Mouse (Mus musculus) forebrain, embryonic 12.5 days (tissue): ENCODE results near the gene Wwc2. TPM values are rescaled to one million over a fixed set of nuclear protein-coding genes. Genes with fewer than 3 reads are reported as not detected.

Experiments used
- ATAC-seq: fragments of 200-750 bp; cut with Nextera tagmentation; 2 replicates; pipeline ENCODE4 v1.8.0; 2017; ENCODE audit warnings: moderate TSS enrichment; ENCODE audit not compliant: low FRiP score
- H3K27ac ChIP-seq: fragments of 300-500 bp; sonication (generic); 2 replicates; pipeline ENCODE4 v1.5.1; 2016; ENCODE audit warnings: mild to moderate bottlenecking
- H3K27me3 ChIP-seq: fragments of 300-500 bp; sonication (generic); 2 replicates; pipeline ENCODE4 v1.6.1; 2016; ENCODE audit warnings: mild to moderate bottlenecking
- H3K36me3 ChIP-seq: fragments of 300-500 bp; sonication (generic); replicated peaks from 2 replicates; pipeline ENCODE4 v1.6.1; 2016; ENCODE audit warnings: mild to moderate bottlenecking
- H3K4me1 ChIP-seq: fragments of 300-500 bp; sonication (generic); 2 replicates; pipeline ENCODE4 v1.6.1; 2016
- H3K4me2 ChIP-seq: fragments of 300-500 bp; sonication (generic); 2 replicates; pipeline ENCODE4 v1.6.1; 2016; ENCODE audit warnings: mild to moderate bottlenecking, moderate library complexity
- H3K4me3 ChIP-seq: fragments of 300-500 bp; sonication (generic); replicated peaks from 2 replicates; pipeline ENCODE4 v1.5.1; 2016; ENCODE audit warnings: mild to moderate bottlenecking
- H3K9ac ChIP-seq: fragments of 300-500 bp; sonication (generic); 2 replicates; pipeline ENCODE4 v1.6.1; 2016; ENCODE audit warnings: mild to moderate bottlenecking
- H3K9me3 ChIP-seq: fragments of 300-500 bp; sonication (generic); 2 replicates; pipeline ENCODE4 v1.6.1; 2016
- WGBS: fragments of 180-500 bp; shearing (Covaris S2); methylation state at CpG from one replicate; pipeline ENCODE4 v1.1.7; 2016; 5-methylcytosine and 5-hydroxymethylcytosine counted together
- polyA plus RNA-seq: library from polyadenylated mRNA; unstranded; fragments of >200 nt; fragmentation: Nextera tagmentation; extraction: Ambion mirVana; gene quantifications from 2 replicates; pipeline ENCODE4 v1.2.1, GENCODE M21; 2016

Wwc2 gene
- 8.8 and 9.1 TPM in 2 replicates for polyA plus RNA-seq

GRCm38 (mm10) chr8:47990911-47991820, at the start of gene Wwc2:
Gene Wwc2 (minus strand): TSS chr8:47990924.
- Histone ChIP-seq H3K4me2 (peak within 1 kb of the TSS; percentile 96), H3K36me3 (no peaks in the 10 kb centered on the region), H3K4me3 (peak within 1 kb of the TSS; percentile 79), H3K27ac (peak within 1 kb of the TSS; percentile 79), H3K9ac (peak within 1 kb of the TSS; percentile 89), H3K9me3 (no peaks in the 10 kb centered on the region), H3K27me3 (no peaks in the 10 kb centered on the region), H3K4me1 (peaks cover 17% of the 10 kb centered on the region)
- WGBS = under 1% methylated on average over 46 of the region's 46 CpGs
- ATAC-seq = peak; percentile 50

GRCm38 (mm10) chr8:48038261-48038934, 47.7 kb upstream of the Wwc2 start:
- H3K4me1 ChIP-seq = 0 out of 2 replicates have a peak, but pooled peaks cover 3% of the 10 kb centered on the region
- 53% methylated on average over 7 of the region's 7 CpGs for WGBS
- no peaks in the 10 kb centered on the region for H3K36me3 ChIP-seq
- H3K9me3 ChIP-seq = no peaks in the 10 kb centered on the region
- H3K4me3 ChIP-seq = no peak overlapping the region
- H3K27me3 ChIP-seq = no peaks in the 10 kb centered on the region
- no peak overlapping the region for H3K9ac ChIP-seq
- H3K4me2 ChIP-seq = no peak overlapping the region
- ATAC-seq = no peak
- no peak overlapping the region for H3K27ac ChIP-seq

GRCm38 (mm10) chr8:48032046-48032445, 41.3 kb upstream of the Wwc2 start:
- Histone ChIP-seq H3K4me1 (no peaks in the 10 kb centered on the region), H3K4me2 (no peak overlapping the region), H3K9ac (no peak overlapping the region), H3K9me3 (no peaks in the 10 kb centered on the region), H3K4me3 (no peak overlapping the region), H3K36me3 (no peaks in the 10 kb centered on the region), H3K27ac (no peak overlapping the region), H3K27me3 (no peaks in the 10 kb centered on the region)
- no peak for ATAC-seq
- WGBS = 55% methylated on average over 2 of the region's 2 CpGs

GRCm38 (mm10) chr8:48030667-48031066, 39.9 kb upstream of the Wwc2 start:
- Histone ChIP-seq H3K27ac (no peak overlapping the region), H3K4me1 (no peaks in the 10 kb centered on the region), H3K9ac (no peak overlapping the region), H3K4me3 (no peak overlapping the region), H3K9me3 (no peaks in the 10 kb centered on the region), H3K4me2 (no peak overlapping the region), H3K27me3 (no peaks in the 10 kb centered on the region), H3K36me3 (no peaks in the 10 kb centered on the region)
- no peak for ATAC-seq
- WGBS = 70% methylated on average over 1 of the region's 1 CpGs

- Histone ChIP-seq H3K9me3 (0 out of 2 replicates have a peak, but pooled peaks cover 3% of the 10 kb centered on the region), H3K9ac (no peak overlapping the region), H3K4me2 (no peak overlapping the region), H3K4me3 (no peak overlapping the region), H3K27ac (no peak overlapping the region), H3K27me3 (no peaks in the 10 kb centered on the region), H3K36me3 (no peaks in the 10 kb centered on the region), H3K4me1 (no peaks in the 10 kb centered on the region)
- 68% methylated on average over 11 of the region's 11 CpGs for WGBS
- ATAC-seq = no peak
Measured at GRCm38 (mm10) chr8:48026796-48027195, 36.1 kb upstream of the Wwc2 start.

- Histone ChIP-seq H3K9me3 (0 out of 2 replicates have a peak, but pooled peaks cover 3% of the 10 kb centered on the region), H3K27me3 (no peaks in the 10 kb centered on the region), H3K27ac (no peak overlapping the region), H3K9ac (no peak overlapping the region), H3K4me1 (no peaks in the 10 kb centered on the region), H3K4me3 (no peak overlapping the region), H3K4me2 (no peak overlapping the region), H3K36me3 (no peaks in the 10 kb centered on the region)
- ATAC-seq = no peak
- WGBS = 80% methylated on average over 8 of the region's 8 CpGs
Measured at GRCm38 (mm10) chr8:48023206-48023605, 32.5 kb upstream of the Wwc2 start.

GRCm38 (mm10) chr8:48019737-48020136, 29.0 kb upstream of the Wwc2 start:
- Histone ChIP-seq H3K4me1 (no peaks in the 10 kb centered on the region), H3K9me3 (0 out of 2 replicates have a peak, but pooled peaks cover 3% of the 10 kb centered on the region), H3K36me3 (no peaks in the 10 kb centered on the region), H3K9ac (no peak overlapping the region), H3K4me2 (no peak overlapping the region), H3K4me3 (no peak overlapping the region), H3K27ac (no peak overlapping the region), H3K27me3 (no peaks in the 10 kb centered on the region)
- WGBS = 95% methylated on average over 2 of the region's 2 CpGs
- ATAC-seq = no peak

- Histone ChIP-seq H3K36me3 (no peaks in the 10 kb centered on the region), H3K27ac (no peak overlapping the region), H3K9ac (no peak overlapping the region), H3K4me1 (no peaks in the 10 kb centered on the region), H3K4me2 (no peak overlapping the region), H3K4me3 (no peak overlapping the region), H3K27me3 (no peaks in the 10 kb centered on the region), H3K9me3 (no peaks in the 10 kb centered on the region)
- peak; percentile 67; the same call in 1 of the 2 replicates for ATAC-seq
- 26% methylated on average over 8 of the region's 8 CpGs for WGBS
Measured at GRCm38 (mm10) chr8:48016538-48016937, 25.8 kb upstream of the Wwc2 start.

GRCm38 (mm10) chr8:48014386-48014785, 23.7 kb upstream of the Wwc2 start:
- 87% methylated on average over 6 of the region's 6 CpGs for WGBS
- no peak overlapping the region for H3K27ac ChIP-seq
- no peaks in the 10 kb centered on the region for H3K36me3 ChIP-seq
- H3K4me2 ChIP-seq = no peak overlapping the region
- no peak overlapping the region for H3K9ac ChIP-seq
- no peaks in the 10 kb centered on the region for H3K9me3 ChIP-seq
- H3K27me3 ChIP-seq = no peaks in the 10 kb centered on the region
- no peaks in the 10 kb centered on the region for H3K4me1 ChIP-seq
- no peak for ATAC-seq
- H3K4me3 ChIP-seq = no peak overlapping the region

GRCm38 (mm10) chr8:48013281-48013680, 22.6 kb upstream of the Wwc2 start:
- ATAC-seq = no peak
- no peaks in the 10 kb centered on the region for H3K27me3 ChIP-seq
- no peaks in the 10 kb centered on the region for H3K9me3 ChIP-seq
- H3K4me1 ChIP-seq = no peaks in the 10 kb centered on the region
- H3K4me3 ChIP-seq = no peak overlapping the region
- H3K27ac ChIP-seq = no peak overlapping the region
- H3K9ac ChIP-seq = no peak overlapping the region
- no peaks in the 10 kb centered on the region for H3K36me3 ChIP-seq
- WGBS = 90% methylated on average over 9 of the region's 9 CpGs
- no peak overlapping the region for H3K4me2 ChIP-seq

- 83% methylated on average over 10 of the region's 10 CpGs for WGBS
- no peaks in the 10 kb centered on the region for H3K4me1 ChIP-seq
- no peak overlapping the region for H3K27ac ChIP-seq
- no peaks in the 10 kb centered on the region for H3K36me3 ChIP-seq
- H3K27me3 ChIP-seq = no peaks in the 10 kb centered on the region
- H3K9me3 ChIP-seq = no peaks in the 10 kb centered on the region
- no peak overlapping the region for H3K4me2 ChIP-seq
- no peak overlapping the region for H3K9ac ChIP-seq
- ATAC-seq = no peak
- H3K4me3 ChIP-seq = no peak overlapping the region
Measured at GRCm38 (mm10) chr8:48011871-48012270, 21.1 kb upstream of the Wwc2 start.

GRCm38 (mm10) chr8:48010977-48011376, 20.3 kb upstream of the Wwc2 start:
- H3K4me3 ChIP-seq = no peak overlapping the region
- H3K27me3 ChIP-seq = no peaks in the 10 kb centered on the region
- no peak for ATAC-seq
- no peak overlapping the region for H3K4me2 ChIP-seq
- H3K9ac ChIP-seq = no peak overlapping the region
- H3K4me1 ChIP-seq = no peaks in the 10 kb centered on the region
- 83% methylated on average over 14 of the region's 14 CpGs for WGBS
- H3K27ac ChIP-seq = no peak overlapping the region
- no peaks in the 10 kb centered on the region for H3K9me3 ChIP-seq
- H3K36me3 ChIP-seq = no peaks in the 10 kb centered on the region
